Mouse (Mus musculus): Measurements from ENCODE around the gene Tmem81.

The Tmem81 gene

DNA sequence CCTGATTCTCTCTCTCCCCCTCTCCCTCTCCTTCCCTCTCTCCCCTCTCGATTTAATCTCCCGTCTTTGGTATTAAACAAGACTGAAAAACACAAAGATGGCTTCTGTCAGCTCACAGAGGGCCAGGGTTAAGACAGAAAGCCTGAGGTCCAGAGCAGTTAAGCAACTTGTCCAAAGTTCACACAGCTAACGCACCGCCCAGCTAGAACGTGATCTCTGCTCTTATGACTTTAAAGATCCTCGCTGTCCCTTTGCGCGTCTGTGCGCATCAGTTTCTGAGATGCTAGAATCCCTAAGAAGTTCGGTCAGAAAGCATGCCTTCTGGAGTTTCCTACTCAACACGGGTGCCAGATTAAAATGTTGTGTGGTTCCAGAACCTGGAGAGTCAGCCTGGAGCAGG is 13.7 kb downstream of the Tmem81 start:
- DNase-seq (ENCODE audit: low read depth, low spot score): no peak

DNA sequence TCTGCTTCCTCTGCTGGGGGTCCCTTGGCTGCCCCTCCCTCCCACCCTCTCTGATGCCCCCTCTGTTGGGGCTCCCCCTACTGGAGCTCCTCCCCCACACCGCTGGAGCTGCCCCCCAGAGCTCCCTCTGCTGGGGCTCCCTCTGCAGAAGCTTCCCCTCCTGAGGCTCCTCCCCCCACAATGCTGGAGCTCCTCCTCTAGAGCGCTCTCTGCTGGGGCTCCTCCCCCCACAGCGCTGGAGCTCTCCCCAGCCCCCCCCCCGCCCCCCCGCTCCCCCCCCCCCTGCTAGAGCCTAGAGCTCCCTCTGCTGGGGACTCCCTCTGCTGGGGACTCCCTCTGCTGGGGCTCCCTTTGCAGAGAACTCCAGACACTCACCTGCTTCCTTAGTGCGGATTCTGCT is 14.7 kb downstream of the Tmem81 start:
- DNase-seq (ENCODE audit: low read depth, low spot score): peak; percentile 77

DNA sequence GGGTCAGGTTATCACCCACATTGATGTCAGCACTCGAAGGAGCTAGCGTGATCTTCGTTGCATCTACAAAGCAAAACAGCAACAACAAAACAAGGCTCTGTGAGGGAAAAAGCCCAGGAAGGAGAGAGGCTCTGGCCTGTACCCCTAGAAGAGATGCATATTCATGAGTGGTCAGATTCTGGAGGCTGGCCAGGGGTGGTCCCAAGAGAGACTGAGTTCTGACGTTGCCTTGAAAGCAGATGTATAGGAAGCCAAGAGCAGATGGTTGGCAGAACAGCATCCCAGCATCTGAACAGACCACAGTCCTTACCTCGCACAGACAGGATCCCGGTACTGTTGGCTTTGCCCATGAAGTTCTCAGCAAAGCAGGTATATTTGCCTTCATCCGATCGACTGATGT is 17.0 kb downstream of the Tmem81 start:
- DNase-seq (ENCODE audit: low read depth, low spot score): no peak

DNA sequence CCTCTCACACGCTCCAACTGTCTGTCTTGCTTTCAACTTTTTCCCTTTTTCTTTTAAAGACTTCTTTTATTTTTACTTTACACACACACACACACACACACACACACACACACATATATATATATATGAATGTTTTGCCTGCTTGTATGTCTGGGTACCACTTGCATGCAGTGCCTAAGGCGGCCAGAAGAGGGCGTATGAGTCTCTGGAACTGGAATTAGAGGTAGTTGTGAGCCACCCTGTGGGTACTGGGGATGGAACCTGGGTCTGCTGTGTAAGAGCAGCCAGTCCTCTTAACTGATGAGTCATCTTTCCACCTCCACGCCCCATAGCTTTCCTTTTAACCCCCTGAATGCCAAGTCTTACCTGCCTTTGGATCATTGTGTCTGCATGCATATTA is 17.9 kb downstream of the Tmem81 start:
- peak; percentile 50 for DNase-seq (ENCODE audit: low read depth, low spot score)

DNA sequence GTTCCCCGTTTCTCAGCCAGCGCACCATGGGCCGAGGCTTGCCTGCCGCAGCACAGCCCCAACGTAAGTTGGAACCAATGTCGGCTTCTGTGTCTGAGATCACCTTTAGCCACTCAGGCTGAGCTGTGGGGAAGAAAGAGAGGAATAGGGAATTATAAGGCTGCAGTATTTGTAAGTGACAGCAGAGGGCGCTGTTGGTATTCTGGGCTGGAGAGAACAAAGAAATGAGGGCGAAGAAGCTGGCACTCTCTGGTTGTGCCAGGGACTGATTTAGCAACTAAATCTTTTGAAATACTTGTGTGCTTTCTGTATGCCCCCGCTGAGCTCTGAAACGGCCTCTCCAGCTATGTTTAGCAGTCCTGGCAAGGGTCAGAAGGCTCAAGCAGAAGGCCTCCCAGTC is 19.8 kb downstream of the Tmem81 start:
- DNase-seq (ENCODE audit: low read depth, low spot score): peak; percentile 59

DNA sequence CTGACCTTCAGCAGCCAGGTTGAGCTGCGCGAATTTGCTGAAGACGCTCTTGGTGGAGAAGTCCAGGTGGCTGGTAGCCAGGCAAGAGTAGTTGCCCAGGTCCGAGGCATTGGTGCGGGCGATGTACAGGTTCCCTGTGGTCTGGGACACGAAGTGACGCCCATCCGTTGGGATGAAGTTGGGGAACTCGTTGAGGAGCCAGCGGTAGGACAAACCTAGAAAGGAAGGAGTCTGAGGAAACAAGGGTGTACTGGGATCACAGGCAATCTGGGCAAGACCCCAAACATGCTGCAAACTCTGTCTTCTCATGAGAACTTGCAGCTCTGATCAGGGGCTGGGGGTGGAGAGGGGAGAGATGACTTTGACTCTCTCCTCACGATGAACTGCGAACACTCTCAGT is 22.0 kb downstream of the Tmem81 start:
- DNase-seq (ENCODE audit: low read depth, low spot score): no peak

DNA sequence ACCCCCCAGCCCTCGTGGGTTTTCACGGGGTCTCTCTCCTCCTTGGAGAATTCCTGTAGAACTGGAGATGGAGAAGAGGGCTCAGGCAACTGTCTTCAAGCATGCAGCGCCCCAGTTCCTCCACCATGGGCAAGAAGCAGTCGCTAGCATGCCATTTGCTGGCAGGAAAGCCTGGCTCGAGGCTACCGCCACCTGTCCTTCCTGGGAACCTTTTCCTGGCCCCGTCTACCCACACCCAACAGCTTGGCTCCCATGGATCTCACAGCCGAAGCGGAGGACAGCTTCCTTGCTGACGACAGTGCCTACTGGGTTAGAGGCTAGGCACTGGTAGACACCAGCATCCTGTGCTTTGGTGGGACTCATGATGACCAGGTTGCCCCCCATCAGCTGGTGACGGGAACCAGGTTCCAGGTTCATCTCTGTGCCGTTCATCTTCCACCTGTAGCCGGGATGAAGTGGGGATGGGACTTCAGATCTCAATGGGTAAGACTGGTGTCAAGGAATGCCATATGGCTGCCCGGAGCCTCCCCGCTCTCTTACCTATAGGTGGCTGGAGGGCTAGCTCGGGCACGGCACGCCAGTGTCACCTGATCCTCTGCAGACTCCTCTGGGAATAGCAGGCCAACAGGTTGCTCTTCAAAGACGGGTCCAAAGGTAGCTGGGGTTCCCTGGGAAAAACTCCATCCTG is 22.8 kb downstream of the Tmem81 start:
- DNase-seq (ENCODE audit: low read depth, low spot score): no peak

DNA sequence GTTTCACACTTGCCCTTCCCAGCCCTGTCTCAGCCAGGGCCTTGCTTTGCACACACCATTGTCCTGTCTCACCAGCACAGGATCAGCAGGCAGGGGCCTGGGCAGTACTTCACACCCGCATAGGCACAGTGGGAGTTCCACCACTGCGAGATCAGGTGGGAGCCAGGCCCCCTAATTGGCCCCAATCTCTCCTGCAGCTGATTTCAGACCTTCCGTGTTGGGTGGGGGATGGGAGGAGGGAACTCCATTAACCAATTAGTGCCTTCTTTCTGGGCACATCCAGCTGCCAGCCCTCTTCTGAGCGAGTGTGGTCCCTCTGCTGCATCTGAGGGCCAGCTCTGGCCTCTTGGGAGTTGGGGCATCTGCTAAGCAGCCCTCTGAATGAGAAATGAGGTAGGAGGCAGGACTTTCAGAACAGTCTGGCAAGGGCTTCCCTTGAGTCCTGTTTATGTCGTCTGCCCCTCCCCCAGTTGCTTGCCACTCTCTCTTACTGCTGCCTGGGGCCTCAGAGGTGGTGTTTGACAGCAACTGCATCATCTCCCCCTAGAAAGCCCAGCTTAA is 24.7 kb downstream of the Tmem81 start:
- DNase-seq (ENCODE audit: low read depth, low spot score): peak; percentile 74

DNA sequence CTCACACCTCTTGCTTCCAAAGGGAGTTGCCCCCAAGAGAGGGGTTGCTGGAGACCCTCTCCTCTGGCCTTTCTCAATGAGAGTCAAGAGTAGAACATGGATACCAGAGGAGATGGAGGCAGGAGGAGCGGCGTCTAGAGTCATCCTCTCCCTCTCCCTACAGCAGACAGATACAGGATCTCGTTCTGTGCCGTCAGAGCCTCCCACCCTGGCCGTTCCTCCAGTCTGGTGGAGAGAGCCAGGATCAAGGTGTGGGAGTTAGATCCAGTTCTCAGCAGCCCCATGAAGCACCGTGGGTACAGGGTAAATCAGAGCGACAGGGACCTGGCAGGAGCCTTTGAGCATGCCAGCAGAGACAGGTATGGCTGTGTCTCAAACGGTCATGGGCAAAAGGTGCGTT is 26.5 kb downstream of the Tmem81 start:
- no peak for DNase-seq (ENCODE audit: low read depth, low spot score)

DNA sequence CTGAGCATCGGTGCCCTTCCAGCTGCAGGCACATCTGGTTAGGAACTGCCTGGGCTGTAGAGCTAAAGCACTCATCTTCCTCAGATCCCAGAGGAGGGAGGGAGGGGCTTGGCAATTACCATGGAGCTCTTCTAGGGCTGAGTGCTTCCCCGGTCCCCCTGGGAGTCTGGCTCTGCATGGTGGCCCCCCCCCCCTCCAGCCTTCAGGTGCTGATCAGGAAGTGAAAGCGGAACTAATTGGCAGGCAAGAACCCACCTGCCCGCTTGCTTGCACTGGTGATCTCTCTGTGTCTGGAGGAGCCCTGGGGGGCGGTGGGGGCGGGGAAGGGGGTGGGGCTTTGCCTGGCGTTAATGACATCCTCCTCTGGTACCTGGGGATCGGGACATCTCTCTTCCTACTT is 27.8 kb downstream of the Tmem81 start:
- peak; percentile 89 for DNase-seq (ENCODE audit: low read depth, low spot score)

DNA sequence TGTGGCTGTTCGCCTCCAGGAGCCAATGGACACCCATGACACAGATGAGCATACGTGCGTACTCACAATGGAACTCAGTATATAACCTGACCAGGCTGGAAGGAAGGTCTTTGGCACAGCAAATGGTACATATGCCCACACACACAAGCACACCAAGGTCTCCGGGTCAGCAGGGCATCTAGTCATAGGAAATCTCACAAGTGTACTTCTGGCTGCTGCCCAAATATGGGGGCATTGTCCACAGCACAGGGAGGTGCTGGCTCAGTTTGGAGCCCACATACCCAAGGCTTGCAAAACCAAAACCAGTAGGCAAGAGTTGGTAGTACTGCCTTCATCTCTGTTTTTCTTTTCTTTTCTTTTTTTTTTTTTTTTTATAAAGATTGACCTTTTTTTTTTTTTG is 29.5 kb downstream of the Tmem81 start:
- no peak for DNase-seq (ENCODE audit: low read depth, low spot score)

DNA sequence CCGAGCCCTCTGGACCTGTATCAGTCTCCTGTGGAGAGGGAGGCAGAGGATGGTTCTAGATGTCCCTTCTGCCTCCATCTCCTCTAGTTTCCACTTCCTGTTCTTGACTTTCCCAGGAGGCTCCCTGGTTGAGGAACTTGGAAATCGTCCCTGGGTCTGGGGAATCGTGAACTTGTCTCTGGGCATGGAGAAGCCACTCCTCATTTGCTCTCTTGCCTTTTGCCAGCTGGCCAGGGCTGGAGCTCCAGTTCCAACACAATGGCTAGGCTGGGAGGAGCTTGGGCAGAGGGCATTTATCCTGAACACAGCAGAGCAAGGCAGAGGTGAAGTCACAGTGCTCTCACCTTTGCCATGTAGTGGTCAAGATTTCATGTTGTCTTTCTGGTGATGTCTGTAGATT is 30.4 kb downstream of the Tmem81 start:
- DNase-seq (ENCODE audit: low read depth, low spot score): no peak

DNA sequence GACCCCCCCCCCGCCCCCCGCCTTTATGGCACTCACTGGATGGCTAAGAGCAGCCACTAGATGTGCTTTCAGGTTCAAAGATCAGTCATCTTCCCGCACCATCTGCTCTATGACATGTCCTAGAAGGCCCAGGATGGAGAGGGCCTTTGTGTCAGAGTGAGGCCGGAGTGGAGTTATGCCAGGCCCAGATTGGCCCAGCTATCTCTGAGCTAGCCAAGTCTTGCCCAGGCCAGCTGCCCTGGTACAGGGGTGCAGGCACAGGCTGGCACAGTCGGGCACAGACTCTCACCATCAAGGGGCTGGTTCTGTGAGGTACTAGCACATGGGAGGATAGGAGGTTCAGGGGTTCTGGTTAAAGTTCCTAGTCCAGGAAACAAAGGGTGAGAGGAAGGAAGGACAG is 31.7 kb downstream of the Tmem81 start:
- DNase-seq (ENCODE audit: low read depth, low spot score): no peak

DNA sequence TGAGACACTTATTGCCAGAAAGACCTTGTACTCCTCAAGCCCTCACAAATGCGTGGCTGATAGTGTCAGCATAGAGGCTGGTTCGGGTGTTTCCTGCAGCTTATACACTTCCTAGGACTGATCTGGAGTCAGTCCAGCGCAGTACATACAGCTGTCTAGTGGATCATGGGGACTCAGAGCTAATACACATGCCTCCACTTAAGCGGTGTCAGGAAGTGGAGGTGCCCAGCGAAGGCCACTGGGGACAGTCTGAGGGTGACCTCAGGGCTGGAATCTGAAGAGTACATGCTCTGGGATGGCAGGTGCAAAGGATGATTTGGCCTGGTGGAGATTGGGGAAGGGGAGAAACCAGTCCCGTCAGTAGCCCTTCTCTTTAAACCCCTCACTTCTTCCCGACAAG is 34.7 kb downstream of the Tmem81 start:
- no peak for DNase-seq (ENCODE audit: low read depth, low spot score)

DNA sequence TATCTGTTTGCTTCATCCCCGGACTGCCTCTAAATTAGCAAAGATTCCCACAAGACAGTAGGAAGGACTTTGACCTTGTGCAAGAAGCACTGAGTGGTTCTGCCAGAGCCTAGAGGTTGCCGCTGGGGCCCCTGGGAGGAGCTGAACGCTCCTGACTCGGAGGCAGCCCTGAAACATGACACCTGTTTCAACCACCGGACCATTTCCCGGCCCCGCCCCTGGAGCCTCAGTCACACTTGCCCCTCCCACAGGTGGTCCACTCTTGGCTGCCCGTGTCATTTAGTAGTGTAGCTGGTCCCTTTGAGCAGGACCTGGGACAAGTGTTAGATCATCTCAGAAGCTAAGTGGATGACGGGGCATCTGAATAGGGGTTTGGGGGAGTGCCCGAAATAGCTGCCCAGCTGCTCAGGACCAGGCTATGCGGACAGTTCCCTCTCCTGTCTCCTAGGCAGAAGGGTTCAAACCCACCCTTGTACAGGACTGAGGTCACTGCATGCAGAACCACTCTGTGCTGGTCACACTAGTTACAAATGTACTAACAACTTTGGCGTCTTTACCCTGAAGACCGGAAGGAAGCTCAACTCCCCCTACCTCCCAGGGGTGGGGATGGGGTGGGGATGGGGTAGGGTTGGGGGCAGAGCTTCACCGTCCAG is 35.3 kb downstream of the Tmem81 start:
- peak; percentile 62 for DNase-seq (ENCODE audit: low read depth, low spot score)

DNA sequence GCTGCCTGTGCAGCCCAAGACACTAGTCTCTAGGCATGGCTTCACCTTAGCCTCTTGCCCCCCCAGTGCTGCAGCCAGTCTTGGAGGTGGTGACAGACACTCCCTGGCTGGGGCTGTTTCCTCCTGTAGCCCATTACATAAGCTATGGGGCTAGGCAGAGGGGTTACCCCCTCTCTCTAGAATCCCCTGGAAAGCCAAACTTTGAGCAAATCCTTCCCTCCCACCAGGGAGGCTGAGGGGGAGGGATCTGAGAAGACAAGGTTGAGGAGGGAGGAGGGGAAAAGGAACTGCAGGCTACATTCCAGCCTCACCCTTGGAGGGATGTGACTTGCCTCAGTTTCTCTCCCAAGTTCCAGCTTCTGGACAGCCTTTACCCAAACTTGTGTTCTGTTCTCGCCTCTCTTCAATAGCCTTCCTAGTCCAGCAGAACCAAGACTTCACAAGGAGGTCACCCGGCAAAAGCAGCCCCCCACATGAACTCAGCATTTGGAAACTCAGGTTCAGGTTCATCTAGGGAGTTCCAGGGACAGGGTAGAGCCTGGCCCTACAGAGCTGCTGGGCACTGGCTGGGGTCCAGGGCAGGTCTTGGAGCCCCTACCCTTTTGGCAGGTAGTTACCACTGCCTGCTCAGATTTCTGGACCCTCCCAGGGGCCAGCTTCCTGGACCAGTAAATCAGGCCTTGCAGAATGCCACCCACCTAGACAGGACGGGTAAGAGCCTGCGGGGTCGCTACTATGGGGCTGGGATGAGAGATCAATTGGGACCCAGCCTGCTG is 36.0 kb downstream of the Tmem81 start:
- DNase-seq (ENCODE audit: low read depth, low spot score): no peak

DNA sequence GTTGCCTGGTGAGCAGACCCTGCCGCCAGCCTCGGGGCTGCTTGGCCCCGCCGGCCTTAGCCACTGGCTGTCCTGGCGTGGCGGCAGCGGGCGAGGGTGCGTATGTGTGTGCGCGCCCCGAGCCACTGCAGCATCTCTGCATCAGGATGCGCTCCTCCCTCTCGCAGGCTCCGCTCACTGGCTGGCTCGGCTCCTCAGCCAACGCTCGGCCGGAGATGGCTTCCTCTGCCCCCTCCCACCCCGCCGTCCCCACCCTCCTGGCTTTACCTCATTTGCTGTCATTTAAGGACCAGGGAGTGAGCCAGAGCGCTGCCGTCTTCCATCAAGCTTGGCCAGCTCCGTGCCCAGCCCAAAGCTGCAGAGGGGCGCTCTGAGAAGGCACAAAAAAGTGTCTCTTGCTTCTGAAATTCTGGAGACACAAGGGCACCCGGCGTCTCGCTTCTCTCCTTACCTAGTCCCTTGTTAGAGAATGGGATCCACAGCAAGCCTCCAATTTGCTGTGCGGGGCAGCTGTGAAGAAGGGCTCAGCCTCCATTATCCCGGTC is 36.8 kb downstream of the Tmem81 start, which contains the start of gene Cntn2:
Cntn2 (minus strand) TSS at position 495 of the 545 bp plus-strand sequence.
- DNase-seq (ENCODE audit: low read depth, low spot score): no peak

DNA sequence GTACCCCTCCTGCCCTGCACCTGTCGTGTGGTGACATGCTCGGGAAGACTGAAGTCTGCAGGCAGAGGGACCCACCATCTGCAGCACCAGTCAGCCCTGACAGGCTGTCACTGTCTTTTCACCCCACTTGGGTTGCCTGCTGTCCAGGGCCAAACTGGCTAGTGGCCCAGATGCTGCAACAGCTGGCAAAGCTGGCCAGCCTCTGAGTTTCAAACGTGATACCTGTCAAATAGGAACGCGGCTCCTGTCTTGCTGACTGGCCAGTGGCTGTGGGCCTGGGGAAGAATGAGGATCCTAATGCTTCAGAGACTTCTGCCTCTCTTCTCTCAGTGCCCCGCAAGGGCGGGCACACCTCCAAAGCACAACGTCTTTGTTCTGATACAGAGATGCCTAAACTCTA is 37.8 kb downstream of the Tmem81 start:
- DNase-seq (ENCODE audit: low read depth, low spot score): no peak

DNA sequence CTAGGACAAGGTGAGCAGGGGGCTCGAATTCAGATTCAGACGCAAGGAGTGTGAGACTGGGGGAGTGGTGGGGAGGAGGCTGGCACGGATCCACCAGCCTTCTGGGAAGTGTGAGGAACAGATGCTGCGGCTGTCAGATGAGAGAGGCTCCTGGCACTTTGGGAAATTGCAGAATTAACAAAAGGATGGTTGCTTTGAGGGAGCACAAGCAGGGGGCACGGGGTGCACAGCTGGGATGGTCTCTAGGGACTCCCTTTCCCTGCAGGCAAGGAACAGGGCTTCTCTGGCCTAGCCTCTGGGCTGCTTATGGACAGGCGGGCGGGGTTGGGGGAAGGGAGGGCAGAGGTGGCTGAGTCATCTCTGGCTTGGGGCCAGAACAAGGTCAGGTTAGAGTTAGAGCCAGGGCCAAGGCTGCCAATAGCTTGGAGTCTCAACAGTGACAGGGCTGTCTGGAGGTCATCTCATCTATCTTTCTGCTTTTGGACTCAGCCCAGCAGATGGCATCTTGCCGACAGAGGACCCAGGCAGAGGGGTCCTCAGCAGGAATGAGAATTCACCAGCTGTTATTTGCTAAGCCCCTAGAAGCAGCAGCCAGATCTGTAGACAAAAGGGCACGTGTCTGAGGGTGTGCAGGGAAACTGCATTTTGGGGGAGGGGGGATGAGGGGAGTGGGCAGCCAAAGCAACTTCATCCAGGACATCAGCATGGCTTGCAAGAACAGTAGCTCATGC is 52.0 kb downstream of the Tmem81 start:
- DNase-seq (ENCODE audit: low read depth, low spot score): no peak

All from A20 (cell line).